34 mouse cellular contexts compared by ENCODE assay signal in the genomic region with DNA sequence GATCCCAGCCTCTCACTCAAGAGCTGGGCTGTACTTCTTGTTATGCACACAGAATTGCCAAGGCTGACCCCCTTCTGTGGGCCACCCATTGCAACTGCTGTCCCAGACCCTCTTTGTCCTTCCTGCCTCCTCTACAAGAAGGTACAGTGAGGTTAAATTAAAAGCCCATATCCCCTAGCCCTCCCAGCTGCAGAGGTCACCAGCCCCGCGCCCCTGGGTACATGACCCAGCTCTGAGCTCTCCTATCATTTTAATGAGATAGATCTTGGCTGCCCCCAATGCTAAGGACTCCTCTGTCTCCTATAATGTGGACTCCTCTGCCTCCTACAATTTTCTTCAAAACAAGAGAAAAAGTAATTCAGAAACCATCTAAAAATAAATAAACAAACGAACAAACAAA.
"Had no signal": no experiment of that assay in that cellular context is flagged by ENCODE, and none has a peak within 500 bp of the region (broad histone marks: within the 10 kb centered on the region; RNA-seq: fewer than 3 reads in every experiment).

No protein-coding gene starts in this region.

- H3K9ac ChIP-seq: heart, embryonic 12.5 days; heart, embryonic 13.5 days; heart, embryonic 15.5 days; hindbrain, embryonic 12.5 days; hindbrain, embryonic 13.5 days; hindbrain, embryonic 14.5 days; hindbrain, embryonic 15.5 days; intestine, embryonic 15.5 days; kidney, embryonic 15.5 days had no signal

- H3K4me1 ChIP-seq: hindbrain, embryonic 10.5 days; hindbrain, embryonic 12.5 days; intestine, embryonic 15.5 days; kidney, embryonic 15.5 days had no signal

- H3K36me3 ChIP-seq: intestine, embryonic 15.5 days; kidney, embryonic 15.5 days had no signal

- H3K4me3 ChIP-seq: heart, embryonic 10.5 days; heart, embryonic 12.5 days; heart, embryonic 13.5 days; heart, embryonic 15.5 days; hindbrain, embryonic 10.5 days; hindbrain, embryonic 12.5 days; hindbrain, embryonic 13.5 days; hindbrain, embryonic 15.5 days; intestine, embryonic 15.5 days; kidney, embryonic 15.5 days; layer of hippocampus, adult 2 months had no signal

- DNase-seq: heart, postnatal 10 days; heart, postnatal 14 days; heart, postnatal 4 days; kidney, adult 11 months; kidney, adult 18-20 months; kidney, adult 2 months; kidney, adult 8-10 months; kidney, adult 9 months; kidney, postnatal 10 days; kidney, postnatal 14 days; kidney, postnatal 25 days; kidney, postnatal 36 days; kidney, postnatal 4 days; layer of hippocampus, adult 9-11 months; layer of hippocampus, postnatal 36 days had no signal

- H3K4me2 ChIP-seq: heart, embryonic 11.5 days; heart, embryonic 12.5 days; heart, embryonic 13.5 days; heart, embryonic 15.5 days; hindbrain, embryonic 12.5 days; hindbrain, embryonic 13.5 days; hindbrain, embryonic 14.5 days; hindbrain, embryonic 15.5 days; intestine, embryonic 15.5 days; kidney, embryonic 15.5 days had no signal

- ATAC-seq: hindbrain, embryonic 16.5 days; hindbrain, postnatal 0 days; inflammation-experienced regulatory T-cells, adult 6 months; intestine, embryonic 15.5 days; intestine, embryonic 16.5 days; intestine, postnatal 0 days had no signal

- H3K27ac ChIP-seq: heart, embryonic 10.5 days; heart, embryonic 13.5 days; heart, embryonic 15.5 days; hindbrain, embryonic 10.5 days; hindbrain, embryonic 12.5 days; hindbrain, embryonic 13.5 days; hindbrain, embryonic 14.5 days; hindbrain, embryonic 15.5 days; hindbrain, postnatal 0 days; intestine, embryonic 15.5 days; kidney, embryonic 15.5 days; kidney, postnatal 0 days; layer of hippocampus, adult 2 months had no signal

- H3K27me3 ChIP-seq: heart, embryonic 12.5 days; heart, embryonic 13.5 days; heart, embryonic 15.5 days; hindbrain, embryonic 12.5 days; hindbrain, embryonic 13.5 days; hindbrain, embryonic 15.5 days; intestine, embryonic 15.5 days; kidney, embryonic 15.5 days had no signal

- H3K9me3 ChIP-seq: heart, embryonic 10.5 days; heart, embryonic 12.5 days; heart, embryonic 13.5 days; heart, embryonic 15.5 days; hindbrain, embryonic 10.5 days; hindbrain, embryonic 12.5 days; hindbrain, embryonic 13.5 days; hindbrain, embryonic 15.5 days; intestine, embryonic 15.5 days; kidney, embryonic 15.5 days had no signal
